ENCODE assay signal across 9 mouse cellular contexts in genomic region chr14:28375642-28376091, GRCm38 (mm10).
DNase-seq lines count a peak whose midpoint lies in the region; ATAC-seq and TF ChIP-seq lines count a peak whose summit lies in the region.
"Had no signal": no experiment of that assay in that cellular context is flagged by ENCODE, and none has a peak within 500 bp of the region (broad histone marks: within the 10 kb centered on the region; RNA-seq: fewer than 3 reads in every experiment).

No protein-coding gene starts in this region.

- ATAC-seq in embryonic facial prominence, embryonic 15.5 days (ENCODE audit: insufficient number of reproducible peaks, low FRiP score, low TSS enrichment, low read depth) = peak; percentile 51; the same call in 1 of the 2 replicates
- ATAC-seq in frontal cortex, adult (ENCODE audit: low TSS enrichment) = no peak

- no peak overlapping the region for H3K9ac ChIP-seq in ES-E14 (ENCODE audit: insufficient read depth, low read depth, low read length, poor library complexity, severe bottlenecking)
- H3K9ac ChIP-seq in embryonic facial prominence, embryonic 15.5 days = no peak overlapping the region
- H3K9ac ChIP-seq: stomach, embryonic 15.5 days had no signal

- in situ Hi-C loops in ES-E14 (cut with MboI; ENCODE audit: low sequenced_read_pairs in 2 of 2, unreplicated experiment in 2 of 2) = no loop called here

- peak; percentile 24 for DNase-seq in ES-E14 (ENCODE audit: low read depth, low spot score)
- DNase-seq in heart, postnatal 25 days (ENCODE audit: low spot score) = peak; percentile 1
- DNase-seq in lung, postnatal 25 days (ENCODE audit: low spot score) = peak; percentile 9
- no peak for DNase-seq in right cerebral cortex, adult 2 months (ENCODE audit: low spot score in 2 of 2)
- DNase-seq in frontal cortex, adult 2 months (ENCODE audit: extremely low spot score in 1 of 2, low spot score in 1 of 2) = no peak
- no peak for DNase-seq in layer of hippocampus, postnatal 10 days (ENCODE audit: low spot score in 2 of 2)

- H3K36me3 ChIP-seq in ES-E14 (ENCODE audit: control insufficient read depth, insufficient read depth, low read length, poor library complexity, severe bottlenecking) = no peaks in the 10 kb centered on the region
- no peaks in the 10 kb centered on the region for H3K36me3 ChIP-seq in embryonic facial prominence, embryonic 15.5 days
- H3K36me3 ChIP-seq: stomach, embryonic 15.5 days had no signal

- no peaks in the 10 kb centered on the region for H3K9me3 ChIP-seq in ES-E14 (ENCODE audit: control insufficient read depth, insufficient read depth, low read depth, low read length)
- H3K9me3 ChIP-seq in embryonic facial prominence, embryonic 15.5 days (replicated peaks) = no peaks in the 10 kb centered on the region
- H3K9me3 ChIP-seq: stomach, embryonic 15.5 days had no signal

- 6% methylated on average over 10 of the region's 10 CpGs for WGBS in embryonic facial prominence, embryonic 15.5 days

- peaks cover 0 to 6% of the 10 kb centered on the region in 2 experiments; a peak in 3 of 4 replicates for H3K4me1 ChIP-seq in ES-E14 (ENCODE audit: control insufficient read depth in 2 of 2, insufficient read depth in 2 of 2, low read length in 2 of 2, poor library complexity in 1 of 2)
- peaks cover 31% of the 10 kb centered on the region for H3K4me1 ChIP-seq in embryonic facial prominence, embryonic 15.5 days
- H3K4me1 ChIP-seq: stomach, embryonic 15.5 days had no signal

- H3K27me3 ChIP-seq in embryonic facial prominence, embryonic 15.5 days = no peaks in the 10 kb centered on the region; the same call in 1 of the 2 replicates
- H3K27me3 ChIP-seq: stomach, embryonic 15.5 days had no signal

- H3K4me3 ChIP-seq in ES-E14 (ENCODE audit: insufficient read depth in 1 of 2, low read depth in 1 of 2, low read length in 2 of 2, poor library complexity in 1 of 2, severe bottlenecking in 1 of 2) = no peak overlapping the region
- H3K4me3 ChIP-seq in embryonic facial prominence, embryonic 15.5 days (replicated peaks) = 0 out of 2 replicates have a peak overlapping the region, but pooled peaks have one; percentile 7
- H3K4me3 ChIP-seq: stomach, embryonic 15.5 days had no signal

- peak overlapping the region; percentile 29 for H3K4me2 ChIP-seq in embryonic facial prominence, embryonic 15.5 days (replicated peaks)
- H3K4me2 ChIP-seq: stomach, embryonic 15.5 days had no signal

- H3K27ac ChIP-seq in ES-E14 (ENCODE audit: insufficient read depth, low read depth, low read length, poor library complexity, severe bottlenecking) = no peak overlapping the region
- H3K27ac ChIP-seq in embryonic facial prominence, embryonic 15.5 days (replicated peaks) = peak overlapping the region; percentile 76
- H3K27ac ChIP-seq: stomach, embryonic 15.5 days had no signal

- intact Hi-C loops in heart, postnatal 25 days (cut with DNase I) = no loop called here

TF ChIP-seq in ES-E14, 5 proteins besides CTCF, POLR2A, EP300 and RAD21:
- TF ChIP-seq HCFC1 (IDR thresholded peaks at IDR 0.05; ENCODE audit: borderline replicate concordance, insufficient read depth, low read length) (no peak), ZNF384 (IDR thresholded peaks at IDR 0.05; ENCODE audit: low read depth, low read length) (no peak), ZC3H11A (IDR thresholded peaks at IDR 0.05; ENCODE audit: borderline replicate concordance, low read depth, low read length) (no peak)
TF ChIP-seq in ES-E14: peak in this region for 0.

Comparison
In these comparisons a context has a peak if more than half of its experiments do, and no peak if none do; other contexts are left out.
1. DNase-seq: peak in ES-E14 (single experiment), heart, postnatal 25 days (single experiment) and lung, postnatal 25 days (single experiment); none in right cerebral cortex, adult 2 months (0 of 2), frontal cortex, adult 2 months (0 of 2) and layer of hippocampus, postnatal 10 days (0 of 2).